Mouse (Mus musculus) heart, embryonic 12.5 days (tissue): ENCODE measurements around the gene Tbc1d13. TPM values are rescaled to one million over a fixed set of nuclear protein-coding genes. Genes with fewer than 3 reads are reported as not detected.
"Not testable (repeated sequence)": the region's sequence is repeated elsewhere in the genome, so short reads cannot be mapped to it uniquely, and the experiment has no call there.

ENCODE experiments used
- ATAC-seq: fragments of 200-750 bp; cut with Nextera tagmentation; 2 replicates; pipeline ENCODE4 v1.8.0; 2017; ENCODE audit warnings: moderate TSS enrichment, moderate library complexity; ENCODE audit not compliant: insufficient number of reproducible peaks, low FRiP score
- H3K27ac ChIP-seq: fragments of 300-500 bp; sonication (generic); 2 replicates; pipeline ENCODE4 v1.5.1; 2016; ENCODE audit warnings: mild to moderate bottlenecking, moderate library complexity; ENCODE audit not compliant: poor library complexity, severe bottlenecking
- H3K27me3 ChIP-seq: fragments of 300-500 bp; sonication (generic); replicated peaks from 2 replicates; pipeline ENCODE4 v1.6.1; 2016; ENCODE audit warnings: mild to moderate bottlenecking, moderate library complexity
- H3K36me3 ChIP-seq: fragments of 300-500 bp; sonication (generic); 2 replicates; pipeline ENCODE4 v1.6.1; 2016; ENCODE audit warnings: mild to moderate bottlenecking, moderate library complexity
- H3K4me1 ChIP-seq: fragments of 300-500 bp; sonication (generic); replicated peaks from 2 replicates; pipeline ENCODE4 v1.6.1; 2016; ENCODE audit warnings: mild to moderate bottlenecking
- H3K4me2 ChIP-seq: fragments of 300-500 bp; sonication (generic); 2 replicates; pipeline ENCODE4 v1.6.1; 2016; ENCODE audit warnings: mild to moderate bottlenecking, moderate library complexity
- H3K4me3 ChIP-seq: fragments of 300-500 bp; sonication (generic); 2 replicates; pipeline ENCODE4 v1.5.1; 2016; ENCODE audit warnings: mild to moderate bottlenecking
- H3K9ac ChIP-seq: fragments of 300-500 bp; sonication (generic); 2 replicates; pipeline ENCODE4 v1.6.1; 2016; ENCODE audit warnings: mild to moderate bottlenecking, moderate library complexity
- H3K9me3 ChIP-seq: fragments of 300-500 bp; sonication (generic); replicated peaks from 2 replicates; pipeline ENCODE4 v1.6.1; 2016; ENCODE audit warnings: mild to moderate bottlenecking, moderate library complexity
- WGBS: fragments of 180-500 bp; shearing (Covaris S2); methylation state at CpG from one replicate; pipeline ENCODE4 v1.1.7; 2016; 5-methylcytosine and 5-hydroxymethylcytosine counted together
- polyA plus RNA-seq: library from polyadenylated mRNA; unstranded; fragments of >200 nt; fragmentation: Nextera tagmentation; extraction: Ambion mirVana; gene quantifications from 2 replicates; pipeline ENCODE4 v1.2.1, GENCODE M21; 2016

The Tbc1d13 gene
- polyA plus RNA-seq, 1 experiment from 2014 or later = 5.4 TPM

- peak; percentile 48; the same call in 1 of the 2 replicates for ATAC-seq
- not testable (repeated sequence) for H3K4me3 ChIP-seq, H3K36me3 ChIP-seq, H3K9me3 ChIP-seq, H3K9ac ChIP-seq, H3K4me1 ChIP-seq, H3K27ac ChIP-seq, H3K4me2 ChIP-seq, H3K27me3 ChIP-seq
- WGBS = 84% methylated on average over 8 of the region's 10 CpGs
These were observed 26.3 kb downstream of the Tbc1d13 start for GRCm38 (mm10) chr2:30159871-30160270.

GRCm38 (mm10) chr2:30161809-30162208 lies 28.3 kb downstream of the Tbc1d13 start:
- no peak for ATAC-seq
- Histone ChIP-seq H3K36me3 (no peaks in the 10 kb centered on the region), H3K4me2 (no peak overlapping the region), H3K4me1 (no peaks in the 10 kb centered on the region), H3K27ac (no peak overlapping the region), H3K9me3 (peaks cover 10% of the 10 kb centered on the region), H3K9ac (no peak overlapping the region), H3K4me3 (no peak overlapping the region), H3K27me3 (no peaks in the 10 kb centered on the region)

GRCm38 (mm10) chr2:30164340-30164932 lies 30.9 kb downstream of the Tbc1d13 start:
- H3K4me2 ChIP-seq = no peak overlapping the region
- H3K9ac ChIP-seq = no peak overlapping the region
- no peak overlapping the region for H3K4me3 ChIP-seq
- ATAC-seq = no peak
- H3K27me3 ChIP-seq = no peaks in the 10 kb centered on the region
- 49% methylated on average over 9 of the region's 9 CpGs for WGBS
- H3K36me3 ChIP-seq = no peaks in the 10 kb centered on the region
- no peaks in the 10 kb centered on the region for H3K4me1 ChIP-seq
- H3K27ac ChIP-seq = no peak overlapping the region
- H3K9me3 ChIP-seq = peaks cover 24% of the 10 kb centered on the region

DNA sequence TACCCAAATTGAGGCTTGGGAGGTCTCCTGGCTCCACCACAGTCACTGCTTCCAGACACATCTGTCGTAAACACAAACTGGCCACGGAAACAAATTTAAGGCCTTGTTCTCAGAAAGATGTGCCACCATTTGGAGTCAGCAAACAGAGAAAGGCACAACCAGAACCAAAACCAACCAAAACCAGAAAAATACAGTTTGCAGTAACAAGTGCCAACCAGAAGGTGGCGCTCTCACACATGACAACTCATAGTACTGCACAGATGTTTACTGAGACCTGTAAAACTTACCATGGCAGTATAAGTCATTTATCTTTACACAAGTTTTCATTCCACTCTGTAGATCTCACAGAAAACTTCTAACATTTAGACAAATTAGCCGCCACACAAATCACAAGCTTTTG lies 33.1 kb downstream of the Tbc1d13 start:
- H3K36me3 ChIP-seq = no peaks in the 10 kb centered on the region
- H3K4me3 ChIP-seq = no peak overlapping the region
- H3K4me2 ChIP-seq = no peak overlapping the region
- H3K27me3 ChIP-seq = no peaks in the 10 kb centered on the region
- 0 out of 2 replicates have a peak, but pooled peaks cover 3% of the 10 kb centered on the region for H3K4me1 ChIP-seq
- ATAC-seq = no peak
- H3K27ac ChIP-seq = no peak overlapping the region
- WGBS = 52% methylated on average over 4 of the region's 4 CpGs
- peaks cover 24% of the 10 kb centered on the region for H3K9me3 ChIP-seq
- H3K9ac ChIP-seq = no peak overlapping the region

- ATAC-seq = peak; percentile 92
- Histone ChIP-seq H3K9me3 (peaks cover 22% of the 10 kb centered on the region), H3K9ac (peak within 1 kb of the TSS; percentile 77), H3K36me3 (peaks cover 41% of the 10 kb centered on the region), H3K27me3 (no peaks in the 10 kb centered on the region), H3K4me2 (peak within 1 kb of the TSS; percentile 90), H3K4me3 (peak within 1 kb of the TSS; percentile 63), H3K4me1 (peaks cover 10% of the 10 kb centered on the region), H3K27ac (peak within 1 kb of the TSS; percentile 88)
- under 1% methylated on average over 67 of the region's 75 CpGs for WGBS
These were observed 37.9 kb downstream of the Tbc1d13 start, which contains the start of gene Endog for GRCm38 (mm10) chr2:30171371-30171996. Endog (plus strand) TSS chr2:30171493.

GRCm38 (mm10) chr2:30171997-30172382 lies 38.4 kb downstream of the Tbc1d13 start:
- peaks cover 12% of the 10 kb centered on the region for H3K4me1 ChIP-seq
- H3K9ac ChIP-seq = peak overlapping the region; percentile 77
- peaks cover 46% of the 10 kb centered on the region for H3K36me3 ChIP-seq
- peak overlapping the region; percentile 88 for H3K27ac ChIP-seq
- under 1% methylated on average over 19 of the region's 19 CpGs for WGBS
- H3K4me2 ChIP-seq = peak overlapping the region; percentile 90
- no peaks in the 10 kb centered on the region for H3K27me3 ChIP-seq
- 0 out of 2 replicates have a peak, but pooled peaks have one; percentile 38 for ATAC-seq
- H3K4me3 ChIP-seq = peak overlapping the region; percentile 63
- H3K9me3 ChIP-seq = peaks cover 17% of the 10 kb centered on the region

DNA sequence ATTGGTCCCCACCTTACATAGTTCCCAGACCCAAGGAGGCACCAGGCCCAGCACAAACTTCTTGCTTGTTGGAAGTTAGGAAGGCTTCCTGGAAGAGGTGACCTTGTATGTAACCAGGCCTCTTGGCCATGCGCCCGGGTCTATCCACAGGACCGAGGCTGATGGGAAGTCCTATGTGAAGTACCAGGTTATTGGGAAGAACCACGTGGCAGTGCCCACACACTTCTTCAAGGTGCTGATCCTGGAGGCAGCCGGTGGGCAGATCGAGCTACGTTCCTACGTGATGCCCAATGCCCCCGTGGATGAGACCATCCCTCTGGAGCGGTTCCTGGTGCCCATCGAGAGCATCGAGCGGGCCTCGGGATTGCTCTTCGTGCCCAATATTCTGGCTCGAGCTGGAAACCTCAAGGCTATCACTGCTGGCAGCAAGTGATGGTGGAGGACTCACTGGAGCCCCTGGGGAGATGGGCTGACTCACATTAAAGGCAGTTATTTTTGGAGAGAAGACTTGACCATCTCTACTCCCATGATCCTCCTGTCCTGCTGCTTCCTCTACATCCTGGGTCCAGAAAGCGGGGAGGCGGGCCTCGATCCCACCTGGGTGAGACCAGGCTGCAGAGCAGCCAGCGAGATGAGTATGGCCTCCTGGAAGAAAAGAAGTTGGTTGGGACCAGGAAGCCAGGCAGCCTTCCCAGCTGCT lies 40.1 kb downstream of the Tbc1d13 start:
- H3K4me3 ChIP-seq = no peak overlapping the region
- peaks cover 50% of the 10 kb centered on the region for H3K36me3 ChIP-seq
- peaks cover 5% of the 10 kb centered on the region; the same call in 1 of the 2 replicates for H3K9me3 ChIP-seq
- H3K4me1 ChIP-seq = peaks cover 20% of the 10 kb centered on the region
- H3K27me3 ChIP-seq = no peaks in the 10 kb centered on the region
- no peak overlapping the region for H3K4me2 ChIP-seq
- ATAC-seq = no peak
- WGBS = 92% methylated on average over 20 of the region's 20 CpGs
- H3K9ac ChIP-seq = no peak overlapping the region
- no peak overlapping the region for H3K27ac ChIP-seq

DNA sequence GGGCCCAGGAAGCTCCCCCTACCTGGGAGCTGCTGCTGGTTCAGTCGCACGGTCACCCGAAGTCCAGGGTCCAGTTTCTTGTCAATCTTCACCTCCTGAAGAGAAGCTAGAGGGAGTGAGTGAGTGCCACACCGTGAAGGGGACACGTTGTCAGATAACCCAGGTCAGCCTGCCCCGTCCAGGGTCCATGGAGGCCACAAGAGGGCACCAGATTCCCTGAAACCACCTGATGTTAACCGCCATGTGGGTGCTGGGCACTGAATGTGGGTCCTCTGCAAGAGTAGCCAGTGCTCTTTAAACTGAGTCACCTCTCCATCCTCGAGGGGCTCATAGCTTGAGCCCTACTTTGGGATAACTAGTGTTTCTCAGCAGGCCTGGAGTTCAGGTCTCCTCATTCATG lies 42.4 kb downstream of the Tbc1d13 start:
- ATAC-seq = no peak
- 74% methylated on average over 8 of the region's 8 CpGs for whole genome bisulfite sequencing
- Histone ChIP-seq H3K4me3 (no peak overlapping the region), H3K27ac (no peak overlapping the region), H3K9me3 (peaks cover 5% of the 10 kb centered on the region; the same call in 1 of the 2 replicates), H3K27me3 (no peaks in the 10 kb centered on the region), H3K9ac (no peak overlapping the region), H3K4me1 (peaks cover 20% of the 10 kb centered on the region), H3K4me2 (no peak overlapping the region), H3K36me3 (peaks cover 50% of the 10 kb centered on the region)

DNA sequence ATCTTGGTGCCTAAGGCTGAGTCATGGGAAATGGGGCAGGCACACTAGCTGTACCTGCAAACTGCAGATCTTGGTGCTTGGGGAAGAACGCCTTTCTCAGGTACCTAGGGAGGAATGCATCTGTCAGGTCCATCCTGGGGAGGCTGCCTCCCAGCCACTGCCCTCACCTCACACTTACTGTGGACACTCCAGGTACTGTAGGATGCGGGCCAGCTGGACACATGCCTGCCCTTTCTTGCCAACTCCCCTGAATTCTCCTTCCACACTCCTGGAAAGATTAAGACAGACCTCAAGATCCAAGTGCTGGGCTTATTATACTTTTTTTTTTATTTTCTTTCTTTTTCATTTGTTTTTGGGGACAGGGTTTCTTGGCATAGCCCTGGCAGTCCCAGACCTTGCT lies 43.0 kb downstream of the Tbc1d13 start:
- H3K4me3 ChIP-seq = no peak overlapping the region

DNA sequence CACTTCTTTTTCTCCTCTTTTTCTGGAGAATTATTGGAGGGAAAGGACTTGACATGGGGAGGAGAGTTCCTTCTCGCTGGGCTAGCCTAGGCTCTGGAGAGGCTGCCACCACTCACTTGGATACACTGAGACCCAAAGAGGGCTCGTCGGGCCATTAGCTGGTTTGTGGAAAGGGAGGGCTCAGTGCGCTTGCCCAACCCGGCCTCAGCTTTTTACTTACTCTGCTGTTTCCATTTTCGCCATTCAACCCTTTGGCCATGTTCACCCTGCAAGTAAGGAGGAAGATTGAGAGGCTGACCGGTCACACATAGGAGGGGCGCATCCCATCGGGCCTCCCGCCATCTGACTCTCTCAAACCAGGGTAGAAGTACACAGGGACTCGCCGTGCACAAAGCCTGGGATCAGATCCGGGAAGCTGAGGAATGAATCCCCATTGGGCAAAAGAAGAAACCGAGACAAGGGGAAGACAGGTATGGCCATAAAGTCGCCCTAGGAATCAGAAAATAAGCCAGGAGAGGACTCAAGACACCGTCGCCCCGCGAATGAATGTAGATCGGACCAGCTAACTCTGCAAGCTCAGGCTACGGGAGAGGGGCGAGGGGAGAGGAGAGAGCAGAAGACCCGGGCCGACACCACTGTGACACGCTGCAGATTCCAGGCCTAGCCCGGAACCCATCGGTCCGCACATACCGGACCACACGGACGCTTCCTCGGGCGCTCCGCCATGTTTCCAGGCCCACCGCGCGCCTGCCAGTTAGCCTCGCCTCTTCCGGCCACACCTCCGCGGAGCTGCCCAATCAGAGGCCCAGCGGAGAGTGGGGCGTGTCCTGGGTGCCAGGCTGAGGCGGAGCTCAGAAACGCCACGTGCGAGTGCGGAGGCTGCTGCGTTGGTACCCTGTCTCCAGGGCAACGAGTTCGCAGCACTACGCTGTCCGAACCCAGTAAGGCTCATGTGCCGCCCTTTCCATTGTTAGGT lies 44.4 kb downstream of the Tbc1d13 start, which contains the start of gene Spout1:
Gene Spout1 (minus strand): TSS at position 760 of the 976 bp plus-strand sequence.
- peak; percentile 96 for ATAC-seq
- H3K27ac ChIP-seq = no peak within 1 kb of the TSS
- 3% methylated on average over 54 of the region's 54 CpGs for WGBS

More for the DNA sequence above, 43.0 kb downstream of the Tbc1d13 start:
- no peak for ATAC-seq
- peaks cover 18% of the 10 kb centered on the region for H3K4me1 ChIP-seq
- H3K4me2 ChIP-seq = no peak overlapping the region
- 98% methylated on average over 2 of the region's 2 CpGs for WGBS
- H3K9ac ChIP-seq = no peak overlapping the region
- H3K27ac ChIP-seq = no peak overlapping the region
- no peaks in the 10 kb centered on the region for H3K27me3 ChIP-seq
- peaks cover 50% of the 10 kb centered on the region for H3K36me3 ChIP-seq
- H3K9me3 ChIP-seq = peaks cover 5% of the 10 kb centered on the region; the same call in 1 of the 2 replicates

More for the DNA sequence above, 44.4 kb downstream of the Tbc1d13 start, which contains the start of gene Spout1:
- Histone ChIP-seq H3K4me1 (peaks cover 10% of the 10 kb centered on the region), H3K9me3 (peaks cover 5% of the 10 kb centered on the region; the same call in 1 of the 2 replicates), H3K27me3 (no peaks in the 10 kb centered on the region), H3K9ac (peak within 1 kb of the TSS; percentile 81), H3K36me3 (peaks cover 43% of the 10 kb centered on the region), H3K4me3 (peak within 1 kb of the TSS; percentile 77), H3K4me2 (peak within 1 kb of the TSS; percentile 83)
